Mouse (Mus musculus) activated CD4-positive, CD25-positive, alpha-beta regulatory T cell, adult 9 weeks (primary cell): Measurements from ENCODE around the gene Nup107. TPM values are rescaled to one million over a fixed set of nuclear protein-coding genes. Genes with fewer than 3 reads are reported as not detected.

Experiments used
- polyA plus RNA-seq: library from polyadenylated mRNA; unstranded; fragments of 100-300 nt; shearing (Covaris generic); gene quantifications from one replicate; pipeline ENCODE4 v1.2.1, GENCODE M21; 2017

Gene Nup107
- 50.7 TPM for polyA plus RNA-seq

GRCm38 (mm10) chr10:117792141-117793091, at the start of gene Nup107:
Gene Nup107 (minus strand): TSS chr10:117792705.

GRCm38 (mm10) chr10:117746297-117746883, 46.1 kb downstream of the Nup107 start, which contains the start of gene Slc35e3:
Gene Slc35e3 (minus strand): TSS chr10:117746365.

GRCm38 (mm10) chr10:117710604-117711141, 81.8 kb downstream of the Nup107 start, which contains the start of gene Mdm2:
Gene Mdm2 (minus strand): TSS chr10:117710758.

Other genes starting within 250 kb of the Nup107 start
- 77.3 TPM for gene Cpm, start 163.2 kb downstream of the Nup107 start, polyA plus RNA-seq
- gene Mdm2, start 81.9 kb downstream of the Nup107 start, polyA plus RNA-seq = 123 TPM
- gene Slc35e3, start 46.3 kb downstream of the Nup107 start, polyA plus RNA-seq = 0.97 TPM
- 54.5 TPM for gene Rap1b, start 53.3 kb upstream of the Nup107 start, polyA plus RNA-seq